16 mouse cellular contexts compared by ENCODE assay signal in genomic region chr8:86381977-86382376, GRCm38 (mm10).
"Had no signal": no experiment of that assay in that cellular context is flagged by ENCODE, and none has a peak within 500 bp of the region (broad histone marks: within the 10 kb centered on the region; RNA-seq: fewer than 3 reads in every experiment).

No protein-coding gene starts in this region.

- H3K27ac ChIP-seq: neural tube, embryonic 13.5 days; neural tube, embryonic 15.5 days; stomach, embryonic 15.5 days; stomach, postnatal 0 days had no signal

- H3K36me3 ChIP-seq: neural tube, embryonic 13.5 days; neural tube, embryonic 15.5 days; stomach, embryonic 15.5 days had no signal

- H3K9me3 ChIP-seq: neural tube, embryonic 13.5 days; neural tube, embryonic 15.5 days; stomach, embryonic 15.5 days had no signal

- H3K27me3 ChIP-seq: neural tube, embryonic 15.5 days; stomach, embryonic 15.5 days had no signal

- H3K9ac ChIP-seq: neural tube, embryonic 13.5 days; neural tube, embryonic 15.5 days; stomach, embryonic 15.5 days had no signal

- DNase-seq: retina, postnatal 1 day; right cerebral cortex, adult 18-20 months; right cerebral cortex, postnatal 14 days; right cerebral cortex, postnatal 25 days; right cerebral cortex, postnatal 4 days; spleen, adult 18-20 months; thymus, adult 18-20 months; thymus, adult 2 months; thymus, postnatal 14 days; thymus, postnatal 25 days; thymus, postnatal 36 days; thymus, postnatal 4 days had no signal

- H3K4me2 ChIP-seq: neural tube, embryonic 13.5 days; neural tube, embryonic 15.5 days; stomach, embryonic 15.5 days had no signal

- H3K4me3 ChIP-seq: neural tube, embryonic 13.5 days; neural tube, embryonic 15.5 days; stomach, embryonic 15.5 days had no signal

- H3K4me1 ChIP-seq: stomach, embryonic 15.5 days had no signal
